Mouse (Mus musculus): ENCODE results near the gene Hoxd3. TPM values are rescaled to one million over a fixed set of nuclear protein-coding genes. Genes with fewer than 3 reads are reported as not detected.

Hoxd3 gene
- polyA plus RNA-seq, 1 experiment from 2014 or later = 3.2 TPM

GRCm38 (mm10) chr2:74728303-74728680, 16.6 kb downstream of the Hoxd3 start:
- H3K27ac ChIP-seq (ENCODE audit: low read depth, low read length) = peak overlapping the region; percentile 15; the same call in 1 of the 2 replicates
- ATAC-seq = no peak
- H3K4me1 ChIP-seq (replicated peaks; ENCODE audit: control insufficient read depth, insufficient read depth, low read length) = no peaks in the 10 kb centered on the region
- H3K27me3 ChIP-seq (replicated peaks; ENCODE audit: control insufficient read depth, insufficient read depth, low read length) = peaks cover 87% of the 10 kb centered on the region
- H3K36me3 ChIP-seq (ENCODE audit: control insufficient read depth, insufficient read depth) = 0 out of 2 replicates have a peak, but pooled peaks cover 6% of the 10 kb centered on the region
- no peak overlapping the region for H3K9ac ChIP-seq (ENCODE audit: low read depth, low read length)
- no peak overlapping the region for H3K4me2 ChIP-seq (replicated peaks; ENCODE audit: low read depth)
- H3K4me3 ChIP-seq (ENCODE audit: low read depth, low read length) = no peak overlapping the region
- H3K9me3 ChIP-seq (ENCODE audit: control insufficient read depth) = no peaks in the 10 kb centered on the region
- no peak for TF ChIP-seq CTCF (IDR thresholded peaks at IDR 0.05; ENCODE audit: low read depth)
- WGBS = 55% methylated on average over 13 of the region's 13 CpGs

- TF ChIP-seq CTCF (IDR thresholded peaks at IDR 0.05; ENCODE audit: low read depth) = no peak
- Histone ChIP-seq H3K9ac (ENCODE audit: low read depth, low read length) (no peak overlapping the region), H3K9me3 (ENCODE audit: control insufficient read depth) (no peaks in the 10 kb centered on the region), H3K27ac (ENCODE audit: low read depth, low read length) (no peak overlapping the region), H3K4me3 (ENCODE audit: low read depth, low read length) (no peak overlapping the region), H3K36me3 (ENCODE audit: control insufficient read depth, insufficient read depth) (0 out of 2 replicates have a peak, but pooled peaks cover 6% of the 10 kb centered on the region), H3K4me1 (replicated peaks; ENCODE audit: control insufficient read depth, insufficient read depth, low read length) (no peaks in the 10 kb centered on the region), H3K27me3 (replicated peaks; ENCODE audit: control insufficient read depth, insufficient read depth, low read length) (peaks cover 88% of the 10 kb centered on the region), H3K4me2 (replicated peaks; ENCODE audit: low read depth) (no peak overlapping the region)
- ATAC-seq = no peak
- 47% methylated on average over 8 of the region's 8 CpGs for WGBS
These were observed 18.6 kb downstream of the Hoxd3 start for GRCm38 (mm10) chr2:74730331-74730730.

GRCm38 (mm10) chr2:74731055-74731454, 19.3 kb downstream of the Hoxd3 start:
- ATAC-seq = no peak
- peaks cover 89% of the 10 kb centered on the region for H3K27me3 ChIP-seq (replicated peaks; ENCODE audit: control insufficient read depth, insufficient read depth, low read length)
- H3K36me3 ChIP-seq (ENCODE audit: control insufficient read depth, insufficient read depth) = peaks cover 6% of the 10 kb centered on the region; the same call in 1 of the 2 replicates
- no peak overlapping the region for H3K9ac ChIP-seq (ENCODE audit: low read depth, low read length)
- TF ChIP-seq CTCF (IDR thresholded peaks at IDR 0.05; ENCODE audit: low read depth) = no peak
- H3K4me3 ChIP-seq (ENCODE audit: low read depth, low read length) = no peak overlapping the region
- no peaks in the 10 kb centered on the region for H3K9me3 ChIP-seq (ENCODE audit: control insufficient read depth)
- no peaks in the 10 kb centered on the region for H3K4me1 ChIP-seq (replicated peaks; ENCODE audit: control insufficient read depth, insufficient read depth, low read length)
- H3K27ac ChIP-seq (ENCODE audit: low read depth, low read length) = no peak overlapping the region
- H3K4me2 ChIP-seq (replicated peaks; ENCODE audit: low read depth) = no peak overlapping the region

- no peak overlapping the region for H3K4me2 ChIP-seq (replicated peaks; ENCODE audit: low read depth)
- 33% methylated on average over 9 of the region's 9 CpGs for WGBS
- no peak overlapping the region for H3K27ac ChIP-seq (ENCODE audit: low read depth, low read length)
- H3K9me3 ChIP-seq (ENCODE audit: control insufficient read depth) = no peaks in the 10 kb centered on the region
- ATAC-seq = no peak
- peaks cover 6% of the 10 kb centered on the region; the same call in 1 of the 2 replicates for H3K36me3 ChIP-seq (ENCODE audit: control insufficient read depth, insufficient read depth)
- H3K4me3 ChIP-seq (ENCODE audit: low read depth, low read length) = no peak overlapping the region
- H3K4me1 ChIP-seq (replicated peaks; ENCODE audit: control insufficient read depth, insufficient read depth, low read length) = no peaks in the 10 kb centered on the region
- TF ChIP-seq CTCF (IDR thresholded peaks at IDR 0.05; ENCODE audit: low read depth) = no peak
- H3K27me3 ChIP-seq (replicated peaks; ENCODE audit: control insufficient read depth, insufficient read depth, low read length) = peaks cover 91% of the 10 kb centered on the region
- H3K9ac ChIP-seq (ENCODE audit: low read depth, low read length) = no peak overlapping the region
These were observed 20.2 kb downstream of the Hoxd3 start for GRCm38 (mm10) chr2:74731799-74732512.

- H3K27ac ChIP-seq (ENCODE audit: low read depth, low read length) = no peak overlapping the region
These were observed 21.0 kb downstream of the Hoxd3 start for GRCm38 (mm10) chr2:74732513-74733316.

GRCm38 (mm10) chr2:74733317-74733661, 21.6 kb downstream of the Hoxd3 start:
- no peak overlapping the region for H3K9ac ChIP-seq (ENCODE audit: low read depth, low read length)
- H3K4me1 ChIP-seq (replicated peaks; ENCODE audit: control insufficient read depth, insufficient read depth, low read length) = no peaks in the 10 kb centered on the region
- WGBS = 5% methylated on average over 16 of the region's 16 CpGs
- no peaks in the 10 kb centered on the region for H3K9me3 ChIP-seq (ENCODE audit: control insufficient read depth)
- no peak for TF ChIP-seq CTCF (IDR thresholded peaks at IDR 0.05; ENCODE audit: low read depth)
- peak overlapping the region; percentile 30 for H3K4me3 ChIP-seq (ENCODE audit: low read depth, low read length)
- peaks cover 3% of the 10 kb centered on the region; the same call in 1 of the 2 replicates for H3K36me3 ChIP-seq (ENCODE audit: control insufficient read depth, insufficient read depth)
- peak overlapping the region; percentile 65 for H3K4me2 ChIP-seq (replicated peaks; ENCODE audit: low read depth)
- no peak for ATAC-seq
- H3K27me3 ChIP-seq (replicated peaks; ENCODE audit: control insufficient read depth, insufficient read depth, low read length) = peaks cover 92% of the 10 kb centered on the region
- H3K27ac ChIP-seq (ENCODE audit: low read depth, low read length) = no peak overlapping the region

More at GRCm38 (mm10) chr2:74732513-74733316, 21.0 kb downstream of the Hoxd3 start:
- peaks cover 3% of the 10 kb centered on the region; the same call in 1 of the 2 replicates for H3K36me3 ChIP-seq (ENCODE audit: control insufficient read depth, insufficient read depth)
- 3% methylated on average over 52 of the region's 52 CpGs for WGBS
- no peak for TF ChIP-seq CTCF (IDR thresholded peaks at IDR 0.05; ENCODE audit: low read depth)
- H3K4me2 ChIP-seq (replicated peaks; ENCODE audit: low read depth) = peak overlapping the region; percentile 65
- peaks cover 92% of the 10 kb centered on the region for H3K27me3 ChIP-seq (replicated peaks; ENCODE audit: control insufficient read depth, insufficient read depth, low read length)
- no peaks in the 10 kb centered on the region for H3K9me3 ChIP-seq (ENCODE audit: control insufficient read depth)
- no peaks in the 10 kb centered on the region for H3K4me1 ChIP-seq (replicated peaks; ENCODE audit: control insufficient read depth, insufficient read depth, low read length)
- H3K4me3 ChIP-seq (ENCODE audit: low read depth, low read length) = peak overlapping the region; percentile 30
- H3K9ac ChIP-seq (ENCODE audit: low read depth, low read length) = no peak overlapping the region
- ATAC-seq = no peak
